In the genomic region with DNA sequence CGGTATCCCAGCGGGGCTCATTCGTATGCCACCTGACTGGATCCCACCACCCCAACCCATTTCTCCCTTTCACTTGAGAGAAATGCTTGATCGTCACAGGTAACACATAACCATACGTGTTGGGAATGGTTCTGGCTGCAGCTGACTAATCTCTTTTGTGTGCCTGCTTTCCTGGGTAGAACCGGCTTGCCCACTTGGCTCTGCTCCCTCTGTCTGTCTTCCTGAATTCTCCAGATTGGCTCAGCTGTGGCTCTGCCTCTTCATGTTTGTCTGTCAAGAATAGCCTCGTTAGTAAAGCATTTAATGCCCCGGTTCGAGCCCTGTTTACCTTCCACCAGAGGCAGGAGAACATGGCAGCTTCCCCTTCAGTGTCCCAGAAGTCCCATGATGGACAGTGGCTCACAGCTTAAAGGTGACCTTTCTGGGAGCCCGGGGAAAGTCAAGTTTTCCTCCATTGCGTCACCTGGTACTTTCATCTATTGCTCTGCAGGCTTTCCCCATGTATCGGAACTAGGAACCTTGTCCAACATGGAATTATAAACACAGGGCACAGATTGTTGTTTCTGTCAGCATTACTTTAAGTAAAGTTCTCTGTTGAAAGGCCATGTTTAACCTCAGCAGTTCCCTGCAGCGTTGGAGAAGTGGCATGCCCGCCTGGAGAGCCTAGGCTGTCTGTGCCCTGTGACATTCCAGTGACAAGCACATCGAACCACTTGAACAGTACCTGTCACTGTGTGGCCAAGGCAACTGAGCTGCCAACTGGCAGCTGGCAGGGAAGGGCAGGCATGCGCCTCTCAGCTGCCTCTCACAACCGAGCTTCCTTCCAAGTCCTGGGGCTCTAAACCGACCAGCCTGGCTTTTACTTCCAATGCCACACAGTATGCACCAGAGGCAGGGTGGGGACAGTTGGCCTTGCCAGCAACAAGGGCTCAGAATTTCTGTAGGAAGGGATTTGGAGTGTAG, we compare ENCODE assay signal across 9 mouse cellular contexts.
DNase-seq lines count a peak whose midpoint lies in the region; ATAC-seq and TF ChIP-seq lines count a peak whose summit lies in the region.
"Had no signal": no experiment of that assay in that cellular context is flagged by ENCODE, and none has a peak within 500 bp of the region (broad histone marks: within the 10 kb centered on the region; RNA-seq: fewer than 3 reads in every experiment).

No protein-coding gene starts in this region.

- TF ChIP-seq CTCF in lung, adult 2 months (IDR thresholded peaks at IDR 0.05; ENCODE audit: insufficient read depth, low read length) = no peak

- H3K4me2 ChIP-seq in liver, embryonic 16.5 days (ENCODE audit: low read depth, low read length) = no peak overlapping the region
- H3K4me2 ChIP-seq in liver, embryonic 12.5 days = no peak overlapping the region
- peak overlapping the region; percentile 17; the same call in 1 of the 2 replicates for H3K4me2 ChIP-seq in heart, embryonic 12.5 days
- H3K4me2 ChIP-seq in kidney, embryonic 15.5 days = no peak overlapping the region
- H3K4me2 ChIP-seq: neural tube, embryonic 12.5 days had no signal

- ATAC-seq in liver, embryonic 16.5 days (ENCODE audit: low read depth) = no peak
- no peak for ATAC-seq in liver, embryonic 12.5 days
- ATAC-seq in heart, embryonic 12.5 days (ENCODE audit: insufficient number of reproducible peaks, low FRiP score) = no peak
- ATAC-seq in kidney, embryonic 15.5 days (replicated peaks; ENCODE audit: low FRiP score) = no peak

- H3K9me3 ChIP-seq in liver, embryonic 16.5 days (replicated peaks; ENCODE audit: control insufficient read depth, low read length) = no peaks in the 10 kb centered on the region
- H3K9me3 ChIP-seq in liver, embryonic 12.5 days (replicated peaks) = no peaks in the 10 kb centered on the region
- no peaks in the 10 kb centered on the region for H3K9me3 ChIP-seq in heart, embryonic 12.5 days (replicated peaks)
- H3K9me3 ChIP-seq in kidney, embryonic 15.5 days (replicated peaks) = no peaks in the 10 kb centered on the region
- H3K9me3 ChIP-seq: neural tube, embryonic 12.5 days had no signal

- no peaks in the 10 kb centered on the region for H3K27me3 ChIP-seq in liver, embryonic 16.5 days (ENCODE audit: control insufficient read depth, insufficient read depth, low read depth, low read length)
- H3K27me3 ChIP-seq in liver, embryonic 12.5 days (replicated peaks) = no peaks in the 10 kb centered on the region
- H3K27me3 ChIP-seq in heart, embryonic 12.5 days (replicated peaks) = no peaks in the 10 kb centered on the region
- no peaks in the 10 kb centered on the region for H3K27me3 ChIP-seq in kidney, embryonic 15.5 days
- H3K27me3 ChIP-seq: neural tube, embryonic 12.5 days had no signal

- H3K4me1 ChIP-seq in liver, embryonic 16.5 days (ENCODE audit: control insufficient read depth, low read depth, low read length) = peaks cover 3% of the 10 kb centered on the region
- H3K4me1 ChIP-seq in liver, embryonic 12.5 days = 0 out of 2 replicates have a peak, but pooled peaks cover 8% of the 10 kb centered on the region
- H3K4me1 ChIP-seq in heart, embryonic 12.5 days (replicated peaks) = peaks cover 16% of the 10 kb centered on the region
- H3K4me1 ChIP-seq in lung, adult 2 months (ENCODE audit: control insufficient read depth, insufficient read depth, low read length) = peaks cover 18% of the 10 kb centered on the region
- peaks cover 12% of the 10 kb centered on the region for H3K4me1 ChIP-seq in kidney, embryonic 15.5 days

- no peak overlapping the region for H3K9ac ChIP-seq in liver, embryonic 16.5 days (ENCODE audit: low read depth, low read length)
- no peak overlapping the region for H3K9ac ChIP-seq in liver, embryonic 12.5 days
- no peak overlapping the region for H3K9ac ChIP-seq in heart, embryonic 12.5 days
- no peak overlapping the region for H3K9ac ChIP-seq in kidney, embryonic 15.5 days
- H3K9ac ChIP-seq: neural tube, embryonic 12.5 days had no signal

- 62% methylated on average over 18 of the region's 18 CpGs for WGBS in liver, embryonic 16.5 days (ENCODE audit: insufficient replicate concordance)
- WGBS in liver, embryonic 12.5 days (ENCODE audit: insufficient replicate concordance) = 72% methylated on average over 18 of the region's 18 CpGs
- 71% methylated on average over 18 of the region's 18 CpGs for WGBS in heart, embryonic 12.5 days
- WGBS in lung, adult 2 months = 54% methylated on average over 18 of the region's 18 CpGs
- WGBS in kidney, embryonic 15.5 days = 82% methylated on average over 18 of the region's 18 CpGs

- peak; percentile 54 to 68 for DNase-seq in cerebellum, postnatal 25 days
- peak; percentile 68 for DNase-seq in lung, adult 2 months
- no peak for DNase-seq in kidney, adult 11 months
- no peak for DNase-seq in thymus, postnatal 25 days

- no peak overlapping the region for H3K4me3 ChIP-seq in liver, embryonic 16.5 days (ENCODE audit: low read depth, low read length)
- no peak overlapping the region for H3K4me3 ChIP-seq in liver, embryonic 12.5 days
- no peak overlapping the region for H3K4me3 ChIP-seq in heart, embryonic 12.5 days
- H3K4me3 ChIP-seq in lung, adult 2 months (replicated peaks; ENCODE audit: extremely low read depth, low read depth, low read length) = no peak overlapping the region
- no peak overlapping the region for H3K4me3 ChIP-seq in kidney, embryonic 15.5 days (replicated peaks)
- H3K4me3 ChIP-seq: neural tube, embryonic 12.5 days had no signal

- TF ChIP-seq POLR2A in lung, adult 2 months (IDR thresholded peaks at IDR 0.05; ENCODE audit: borderline replicate concordance, extremely low read depth, low read depth, low read length) = peak; percentile 19; the same call in 1 of the 2 replicates

- no peaks in the 10 kb centered on the region for H3K36me3 ChIP-seq in liver, embryonic 16.5 days (ENCODE audit: control insufficient read depth, insufficient read depth)
- H3K36me3 ChIP-seq in liver, embryonic 12.5 days = no peaks in the 10 kb centered on the region
- H3K36me3 ChIP-seq in heart, embryonic 12.5 days = no peaks in the 10 kb centered on the region
- no peaks in the 10 kb centered on the region for H3K36me3 ChIP-seq in kidney, embryonic 15.5 days
- H3K36me3 ChIP-seq: neural tube, embryonic 12.5 days had no signal

- H3K27ac ChIP-seq in liver, embryonic 16.5 days (ENCODE audit: low read length) = 0 out of 2 replicates have a peak overlapping the region, but pooled peaks have one; percentile 15
- H3K27ac ChIP-seq in liver, embryonic 12.5 days = no peak overlapping the region
- H3K27ac ChIP-seq in heart, embryonic 12.5 days (ENCODE audit: poor library complexity, severe bottlenecking) = no peak overlapping the region
- no peak overlapping the region for H3K27ac ChIP-seq in kidney, embryonic 15.5 days
- H3K27ac ChIP-seq: neural tube, embryonic 12.5 days had no signal

Comparison
In these comparisons a context has a peak if more than half of its experiments do, and no peak if none do; other contexts are left out.
1. DNase-seq: peak in cerebellum, postnatal 25 days (2 of 2) and lung, adult 2 months (single experiment); none in kidney, adult 11 months (single experiment) and thymus, postnatal 25 days (single experiment).